Mouse (Mus musculus): ENCODE measurements at regions not wholly inside any gene's neighbourhood (a gene's known extent, or its start where the extent isn't known, plus 50 kb on each side); places are given as distances from the start of the nearest gene placed in this dataset.
A peak's percentile ranks its signal among the peaks of the same experiment; 100 is the strongest.

GRCm38 (mm10) chr12:63598905-63599304 is 875.6 kb downstream of the Fscb start:
- no peak overlapping the region for H3K9ac ChIP-seq
- H3K4me3 ChIP-seq (replicated peaks) = no peak overlapping the region
- 76% methylated on average over 6 of the region's 6 CpGs for WGBS
- H3K27me3 ChIP-seq (replicated peaks) = no peaks in the 10 kb centered on the region
- ATAC-seq (ENCODE audit: insufficient read depth, low FRiP score, low read depth) = no peak
- H3K4me1 ChIP-seq = no peaks in the 10 kb centered on the region
- no peak overlapping the region for H3K4me2 ChIP-seq
- H3K36me3 ChIP-seq = no peaks in the 10 kb centered on the region
- H3K9me3 ChIP-seq = no peaks in the 10 kb centered on the region
- H3K27ac ChIP-seq = no peak overlapping the region

DNA sequence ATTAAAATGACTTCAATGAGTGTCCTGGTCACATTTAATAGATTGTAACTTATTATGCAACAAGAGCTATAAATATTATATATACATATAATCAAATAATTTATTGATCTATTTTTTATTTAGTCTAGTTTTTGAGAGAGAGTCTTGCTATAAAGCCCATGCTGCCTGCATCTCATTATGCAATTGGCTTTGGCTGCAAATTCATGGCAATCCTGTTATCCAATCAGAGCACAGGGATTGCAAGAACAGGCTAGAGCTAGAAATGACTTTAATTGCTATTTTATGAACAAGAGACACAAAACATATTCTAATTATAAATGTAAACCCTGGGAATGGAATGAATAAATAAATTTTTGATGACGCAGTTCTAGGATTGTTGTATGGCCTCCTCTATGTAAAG is 919.8 kb downstream of the Fscb start:
- H3K9me3 ChIP-seq = no peaks in the 10 kb centered on the region
- H3K27me3 ChIP-seq (replicated peaks) = no peaks in the 10 kb centered on the region
- no peaks in the 10 kb centered on the region for H3K4me1 ChIP-seq
- no peak for ATAC-seq (ENCODE audit: insufficient read depth, low FRiP score, low read depth)
- no peak overlapping the region for H3K27ac ChIP-seq
- H3K36me3 ChIP-seq = no peaks in the 10 kb centered on the region
- no peak overlapping the region for H3K9ac ChIP-seq
- H3K4me2 ChIP-seq = no peak overlapping the region
- H3K4me3 ChIP-seq (replicated peaks) = no peak overlapping the region
- WGBS = 86% methylated on average over 1 of the region's 1 CpGs

GRCm38 (mm10) chr12:63552831-63553230 is 921.7 kb downstream of the Fscb start:
- H3K27ac ChIP-seq = no peak overlapping the region
- no peak for ATAC-seq (ENCODE audit: insufficient read depth, low FRiP score, low read depth)
- H3K27me3 ChIP-seq (replicated peaks) = no peaks in the 10 kb centered on the region
- no peaks in the 10 kb centered on the region for H3K4me1 ChIP-seq
- 51% methylated on average over 4 of the region's 4 CpGs for WGBS
- H3K36me3 ChIP-seq = no peaks in the 10 kb centered on the region
- H3K9me3 ChIP-seq = no peaks in the 10 kb centered on the region
- no peak overlapping the region for H3K9ac ChIP-seq
- H3K4me3 ChIP-seq (replicated peaks) = no peak overlapping the region
- H3K4me2 ChIP-seq = peak overlapping the region; percentile 13; the same call in 1 of the 2 replicates

- no peak overlapping the region for H3K27ac ChIP-seq
These were observed 940.4 kb downstream of the Fscb start for GRCm38 (mm10) chr12:63534084-63534483.

GRCm38 (mm10) chr12:63503774-63504173 is 970.7 kb downstream of the Fscb start:
- 27% methylated on average over 3 of the region's 3 CpGs for WGBS
- Histone ChIP-seq H3K4me3 (replicated peaks) (no peak overlapping the region), H3K36me3 (no peaks in the 10 kb centered on the region), H3K4me1 (no peaks in the 10 kb centered on the region), H3K9me3 (no peaks in the 10 kb centered on the region), H3K4me2 (no peak overlapping the region), H3K27me3 (replicated peaks) (no peaks in the 10 kb centered on the region), H3K27ac (no peak overlapping the region), H3K9ac (no peak overlapping the region)
- no peak for ATAC-seq (ENCODE audit: insufficient read depth, low FRiP score, low read depth)

More at GRCm38 (mm10) chr12:63534084-63534483, 940.4 kb downstream of the Fscb start:
- H3K4me2 ChIP-seq = no peak overlapping the region
- WGBS = 39% methylated on average over 1 of the region's 1 CpGs
- no peak for ATAC-seq (ENCODE audit: insufficient read depth, low FRiP score, low read depth)
- no peaks in the 10 kb centered on the region for H3K27me3 ChIP-seq (replicated peaks)
- no peaks in the 10 kb centered on the region for H3K36me3 ChIP-seq
- H3K4me1 ChIP-seq = no peaks in the 10 kb centered on the region
- no peaks in the 10 kb centered on the region for H3K9me3 ChIP-seq
- no peak overlapping the region for H3K4me3 ChIP-seq (replicated peaks)
- no peak overlapping the region for H3K9ac ChIP-seq

DNA sequence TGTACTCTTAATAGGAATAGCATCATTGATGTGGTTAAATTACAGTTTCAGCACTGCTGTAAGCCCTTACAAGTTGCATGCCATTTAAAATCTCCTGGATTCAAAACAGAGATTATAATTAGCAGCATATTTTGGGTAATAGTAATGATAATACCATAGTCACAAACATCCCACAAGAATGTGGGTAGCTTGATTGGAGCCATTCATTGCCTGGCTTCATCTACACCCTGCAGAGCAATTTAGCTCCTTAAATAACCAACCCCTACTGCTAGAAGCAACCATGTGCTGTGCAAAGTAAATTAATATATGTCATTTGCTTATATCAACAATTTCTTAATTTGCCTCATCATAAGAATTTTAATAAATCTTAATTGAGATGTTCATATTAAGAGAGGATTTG is 984.1 kb downstream of the Fscb start:
- ATAC-seq (ENCODE audit: insufficient read depth, low FRiP score, low read depth) = no peak
- H3K4me2 ChIP-seq = no peak overlapping the region
- H3K27me3 ChIP-seq (replicated peaks) = no peaks in the 10 kb centered on the region
- H3K4me1 ChIP-seq = no peaks in the 10 kb centered on the region
- H3K36me3 ChIP-seq = no peaks in the 10 kb centered on the region
- H3K4me3 ChIP-seq (replicated peaks) = no peak overlapping the region
- H3K9me3 ChIP-seq = no peaks in the 10 kb centered on the region
- H3K27ac ChIP-seq = no peak overlapping the region
- H3K9ac ChIP-seq = no peak overlapping the region

GRCm38 (mm10) chr12:63484087-63484486 is 990.4 kb downstream of the Fscb start:
- H3K9me3 ChIP-seq = no peaks in the 10 kb centered on the region
- no peaks in the 10 kb centered on the region for H3K4me1 ChIP-seq
- no peak overlapping the region for H3K9ac ChIP-seq
- no peaks in the 10 kb centered on the region for H3K27me3 ChIP-seq (replicated peaks)
- no peak for ATAC-seq (ENCODE audit: insufficient read depth, low FRiP score, low read depth)
- no peak overlapping the region for H3K4me2 ChIP-seq
- no peak overlapping the region for H3K27ac ChIP-seq
- no peak overlapping the region for H3K4me3 ChIP-seq (replicated peaks)
- no peaks in the 10 kb centered on the region for H3K36me3 ChIP-seq

DNA sequence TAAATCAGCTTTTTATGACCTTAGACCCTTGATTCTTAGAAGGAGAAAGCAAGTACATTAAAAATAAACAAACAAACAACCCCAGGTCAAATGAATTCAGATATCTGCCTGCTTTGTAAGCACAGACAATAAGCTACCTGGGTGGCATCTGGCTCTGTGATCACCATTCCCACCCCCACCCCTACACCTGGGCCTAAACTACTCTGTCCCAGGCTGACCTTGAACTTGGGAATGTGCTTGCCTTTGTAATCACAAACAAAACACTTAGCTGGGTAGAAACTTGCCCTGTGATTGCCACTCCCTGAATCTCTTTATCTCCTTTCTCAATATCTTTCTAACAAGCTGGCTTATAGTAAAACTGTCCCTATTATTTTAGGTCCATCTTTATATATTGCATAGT is 1005.6 kb downstream of the Fscb start:
- Histone ChIP-seq H3K4me1 (no peaks in the 10 kb centered on the region), H3K9ac (no peak overlapping the region), H3K4me3 (replicated peaks) (no peak overlapping the region), H3K27ac (no peak overlapping the region), H3K4me2 (no peak overlapping the region), H3K36me3 (no peaks in the 10 kb centered on the region), H3K27me3 (replicated peaks) (no peaks in the 10 kb centered on the region), H3K9me3 (no peaks in the 10 kb centered on the region)
- ATAC-seq (ENCODE audit: insufficient read depth, low FRiP score, low read depth) = no peak

All from stomach, embryonic 15.5 days (tissue).